In genomic region chr10:7954989-7955633, GRCm38 (mm10) we compare ENCODE assay signal across 8 mouse cellular contexts. TPM values are rescaled to one million over a fixed set of nuclear protein-coding genes. Genes with fewer than 3 reads are reported as not detected.
DNase-seq lines count a peak whose midpoint lies in the region; ATAC-seq and TF ChIP-seq lines count a peak whose summit lies in the region.

No protein-coding gene starts in this region.

- peak; percentile 59 for DNase-seq in CD4-positive helper T cell, adult 2 months (ENCODE audit: low read depth, low spot score)
- peak; percentile 21 to 24 for DNase-seq in adrenal gland, postnatal 4 days (ENCODE audit: low spot score in 2 of 2)
- DNase-seq in embryonic facial prominence, embryonic 14.5 days (ENCODE audit: low spot score), result peak; percentile 30
- DNase-seq in liver, embryonic 14.5 days (ENCODE audit: low read depth in 3 of 3, low spot score in 3 of 3), result no peak
- peak; percentile 50 to 60 for DNase-seq in natural killer cell, adult 2 months (ENCODE audit: low spot score in 2 of 2)

- WGBS in embryonic facial prominence, embryonic 14.5 days, result under 1% methylated on average over 17 of the region's 31 CpGs
- 0% methylated on average over 23 of the region's 31 CpGs for WGBS in heart, embryonic 11.5 days (ENCODE audit: insufficient replicate concordance)
- 1% methylated on average over 26 of the region's 31 CpGs for WGBS in kidney, embryonic 14.5 days
- WGBS in liver, embryonic 14.5 days (ENCODE audit: insufficient replicate concordance), result 1% methylated on average over 30 of the region's 31 CpGs
- WGBS in stomach, embryonic 15.5 days, result under 1% methylated on average over 24 of the region's 31 CpGs

- peak overlapping the region; percentile 78 for H3K4me2 ChIP-seq in embryonic facial prominence, embryonic 14.5 days (ENCODE audit: low read depth, low read length)
- H3K4me2 ChIP-seq in heart, embryonic 11.5 days, result peak overlapping the region; percentile 87
- peak overlapping the region; percentile 80 for H3K4me2 ChIP-seq in kidney, embryonic 14.5 days (replicated peaks; ENCODE audit: low read depth, low read length)
- peak overlapping the region; percentile 80 for H3K4me2 ChIP-seq in liver, embryonic 14.5 days (ENCODE audit: low read depth)
- H3K4me2 ChIP-seq in stomach, embryonic 15.5 days, result peak overlapping the region; percentile 80

- H3K27me3 ChIP-seq in embryonic facial prominence, embryonic 14.5 days (replicated peaks; ENCODE audit: control insufficient read depth, insufficient read depth, low read length), result no peaks in the 10 kb centered on the region
- H3K27me3 ChIP-seq in heart, embryonic 11.5 days (ENCODE audit: control insufficient read depth, insufficient read depth, low read length), result no peaks in the 10 kb centered on the region
- H3K27me3 ChIP-seq in kidney, embryonic 14.5 days (ENCODE audit: control insufficient read depth, insufficient read depth, low read length), result no peaks in the 10 kb centered on the region
- no peaks in the 10 kb centered on the region for H3K27me3 ChIP-seq in liver, embryonic 14.5 days (ENCODE audit: control insufficient read depth, insufficient read depth, low read length)
- no peaks in the 10 kb centered on the region for H3K27me3 ChIP-seq in stomach, embryonic 15.5 days (replicated peaks)

- H3K9ac ChIP-seq in embryonic facial prominence, embryonic 14.5 days (ENCODE audit: low read depth, low read length), result peak overlapping the region; percentile 99
- peak overlapping the region; percentile 96 for H3K9ac ChIP-seq in heart, embryonic 11.5 days (ENCODE audit: low read depth, low read length)
- peak overlapping the region; percentile 99 for H3K9ac ChIP-seq in kidney, embryonic 14.5 days (ENCODE audit: low read depth, low read length)
- H3K9ac ChIP-seq in liver, embryonic 14.5 days (replicated peaks), result peak overlapping the region; percentile 79
- H3K9ac ChIP-seq in stomach, embryonic 15.5 days, result peak overlapping the region; percentile 95

- H3K9me3 ChIP-seq in embryonic facial prominence, embryonic 14.5 days (ENCODE audit: control insufficient read depth, low read length), result no peaks in the 10 kb centered on the region
- H3K9me3 ChIP-seq in heart, embryonic 11.5 days (replicated peaks; ENCODE audit: control insufficient read depth, low read length), result no peaks in the 10 kb centered on the region
- H3K9me3 ChIP-seq in kidney, embryonic 14.5 days (ENCODE audit: control insufficient read depth, low read length), result no peaks in the 10 kb centered on the region
- no peaks in the 10 kb centered on the region for H3K9me3 ChIP-seq in liver, embryonic 14.5 days (ENCODE audit: control insufficient read depth, low read length)
- no peaks in the 10 kb centered on the region for H3K9me3 ChIP-seq in stomach, embryonic 15.5 days

- H3K4me1 ChIP-seq in embryonic facial prominence, embryonic 14.5 days (ENCODE audit: control insufficient read depth, insufficient read depth, low read length), result peaks cover 14% of the 10 kb centered on the region; the same call in 1 of the 2 replicates
- peaks cover 24% of the 10 kb centered on the region for H3K4me1 ChIP-seq in heart, embryonic 11.5 days (ENCODE audit: control insufficient read depth, insufficient read depth, low read length)
- peaks cover 9% of the 10 kb centered on the region; the same call in 1 of the 2 replicates for H3K4me1 ChIP-seq in kidney, embryonic 14.5 days (ENCODE audit: control insufficient read depth, insufficient read depth, low read length)
- peaks cover 19 to 32% of the 10 kb centered on the region in 2 experiments for H3K4me1 ChIP-seq in liver, embryonic 14.5 days (replicated peaks; ENCODE audit: control insufficient read depth in 2 of 2, insufficient read depth in 2 of 2, low read length in 1 of 2)
- peaks cover 8% of the 10 kb centered on the region; the same call in 1 of the 2 replicates for H3K4me1 ChIP-seq in stomach, embryonic 15.5 days

- peak overlapping the region; percentile 99 for H3K27ac ChIP-seq in embryonic facial prominence, embryonic 14.5 days (replicated peaks; ENCODE audit: low read depth, low read length)
- H3K27ac ChIP-seq in heart, embryonic 11.5 days (ENCODE audit: low read depth, low read length), result peak overlapping the region; percentile 100
- H3K27ac ChIP-seq in kidney, embryonic 14.5 days (ENCODE audit: low read depth, low read length), result peak overlapping the region; percentile 99
- peak overlapping the region; percentile 73 for H3K27ac ChIP-seq in liver, embryonic 14.5 days
- H3K27ac ChIP-seq in stomach, embryonic 15.5 days, result peak overlapping the region; percentile 99

- peak overlapping the region; percentile 94 for H3K4me3 ChIP-seq in embryonic facial prominence, embryonic 14.5 days (ENCODE audit: low read depth, low read length)
- H3K4me3 ChIP-seq in heart, embryonic 11.5 days (ENCODE audit: low read depth, low read length), result peak overlapping the region; percentile 99
- peak overlapping the region; percentile 97 for H3K4me3 ChIP-seq in kidney, embryonic 14.5 days (ENCODE audit: low read length)
- peak overlapping the region; percentile 81 to 82 for H3K4me3 ChIP-seq in liver, embryonic 14.5 days (ENCODE audit: insufficient read depth in 1 of 2, low read depth in 2 of 2, low read length in 2 of 2)
- H3K4me3 ChIP-seq in stomach, embryonic 15.5 days (replicated peaks), result peak overlapping the region; percentile 93

- H3K36me3 ChIP-seq in embryonic facial prominence, embryonic 14.5 days (ENCODE audit: control insufficient read depth, insufficient read depth, low read length), result no peaks in the 10 kb centered on the region
- H3K36me3 ChIP-seq in heart, embryonic 11.5 days (ENCODE audit: control insufficient read depth, insufficient read depth, low read length), result no peaks in the 10 kb centered on the region
- no peaks in the 10 kb centered on the region for H3K36me3 ChIP-seq in kidney, embryonic 14.5 days (ENCODE audit: control insufficient read depth, insufficient read depth, low read length)
- H3K36me3 ChIP-seq in liver, embryonic 14.5 days (replicated peaks; ENCODE audit: control insufficient read depth, insufficient read depth, low read depth), result no peaks in the 10 kb centered on the region; the same call in 1 of the 2 replicates
- no peaks in the 10 kb centered on the region for H3K36me3 ChIP-seq in stomach, embryonic 15.5 days

- ATAC-seq in embryonic facial prominence, embryonic 14.5 days (ENCODE audit: low read depth), result peak; percentile 3
- ATAC-seq in heart, embryonic 11.5 days (replicated peaks; ENCODE audit: insufficient number of reproducible peaks, low FRiP score, low TSS enrichment), result peak; percentile 28; the same call in 1 of the 2 replicates
- ATAC-seq in kidney, embryonic 14.5 days (ENCODE audit: low FRiP score, low TSS enrichment), result no peak; the same call in 1 of the 2 replicates
- ATAC-seq in liver, embryonic 14.5 days (ENCODE audit: insufficient read depth), result peak; percentile 37
- ATAC-seq in stomach, embryonic 15.5 days (ENCODE audit: insufficient read depth, low FRiP score, low read depth), result no peak

- TF ChIP-seq EP300 in liver, embryonic 14.5 days (IDR thresholded peaks at IDR 0.05; ENCODE audit: low read depth), result no peak

- TF ChIP-seq CTCF in liver, embryonic 14.5 days (IDR thresholded peaks at IDR 0.05; ENCODE audit: low read depth), result no peak

RNA-seq across cellular contexts. Expression of gene Tab2, which starts 0.9 kb away (rescaled TPM):
- 10 to 100 TPM; 81.0 to 85.8 TPM for total RNA-seq in adrenal gland, postnatal 4 days (2021)
- polyA plus RNA-seq in embryonic facial prominence, embryonic 14.5 days (2014; fragmentation: Nextera tagmentation; extraction: Ambion mirVana), result 34.9 and 37.0 TPM in 2 replicates
- polyA plus RNA-seq in heart, embryonic 11.5 days (2014; fragmentation: Nextera tagmentation; extraction: Ambion mirVana), result 24.8 and 28.4 TPM in 2 replicates
- 32.6 and 34.3 TPM in 2 replicates for polyA plus RNA-seq in kidney, embryonic 14.5 days (2014; fragmentation: Nextera tagmentation; extraction: Ambion mirVana)
- 15.1 and 18.7 TPM in 2 replicates for polyA plus RNA-seq in liver, embryonic 14.5 days (2012; rRNA removed)
- polyA plus RNA-seq in liver, embryonic 14.5 days (2014; fragmentation: Nextera tagmentation; extraction: Ambion mirVana), result 10.8 and 11.1 TPM in 2 replicates
- 17.1 and 18.8 TPM in 2 replicates for polyA plus RNA-seq in stomach, embryonic 15.5 days (2015; fragmentation: Nextera tagmentation; extraction: Ambion mirVana)

Comparison
In these comparisons a context has a peak if more than half of its experiments do, and no peak if none do; other contexts are left out.
1. DNase-seq: peak in CD4-positive helper T cell, adult 2 months (single experiment), adrenal gland, postnatal 4 days (2 of 2), embryonic facial prominence, embryonic 14.5 days (single experiment) and natural killer cell, adult 2 months (2 of 2); none in liver, embryonic 14.5 days (0 of 3).
2. ATAC-seq: peak in embryonic facial prominence, embryonic 14.5 days (single experiment), heart, embryonic 11.5 days (single experiment) and liver, embryonic 14.5 days (single experiment); none in kidney, embryonic 14.5 days (single experiment) and stomach, embryonic 15.5 days (single experiment).
3. Peak in every context shown above with its lines, with median percentiles within 50 percentile points of each other: H3K27ac ChIP-seq, H3K4me2 ChIP-seq, H3K4me3 ChIP-seq and H3K9ac ChIP-seq.